Mouse (Mus musculus): ENCODE results near the gene Fbxl12.

DNA sequence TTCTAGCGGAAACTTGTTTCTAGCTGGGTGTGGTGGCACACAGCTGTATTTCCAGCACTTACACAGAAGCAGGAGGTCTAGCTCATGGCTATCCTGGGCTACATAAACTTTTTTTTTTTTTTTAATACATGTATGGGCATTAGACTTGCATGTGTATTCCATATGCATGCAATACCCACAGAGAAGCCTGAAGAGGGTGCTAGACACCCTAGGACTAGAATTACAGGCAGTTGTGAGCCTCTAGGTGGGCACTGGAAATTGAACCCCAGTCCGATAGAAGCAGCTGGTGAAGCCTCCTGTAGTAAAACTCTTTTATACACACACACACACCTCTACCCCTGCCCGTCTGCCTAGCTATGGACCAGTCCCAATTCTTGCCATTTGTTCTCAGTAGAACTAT, 9.3 kb upstream of the Fbxl12 start:
- TF ChIP-seq CHD2 (IDR thresholded peaks at IDR 0.05; ENCODE audit: low read depth, low read length) (no peak), MAFK (IDR thresholded peaks at IDR 0.05; ENCODE audit: insufficient read depth, low read depth, low read length) (no peak)

Data from ES-E14 (cell line).